Mouse (Mus musculus): ENCODE measurements at regions not wholly inside any gene's neighbourhood (a gene's known extent, or its start where the extent isn't known, plus 50 kb on each side); places are given as distances from the start of the nearest gene placed in this dataset.
A peak's percentile ranks its signal among the peaks of the same experiment; 100 is the strongest.

DNA sequence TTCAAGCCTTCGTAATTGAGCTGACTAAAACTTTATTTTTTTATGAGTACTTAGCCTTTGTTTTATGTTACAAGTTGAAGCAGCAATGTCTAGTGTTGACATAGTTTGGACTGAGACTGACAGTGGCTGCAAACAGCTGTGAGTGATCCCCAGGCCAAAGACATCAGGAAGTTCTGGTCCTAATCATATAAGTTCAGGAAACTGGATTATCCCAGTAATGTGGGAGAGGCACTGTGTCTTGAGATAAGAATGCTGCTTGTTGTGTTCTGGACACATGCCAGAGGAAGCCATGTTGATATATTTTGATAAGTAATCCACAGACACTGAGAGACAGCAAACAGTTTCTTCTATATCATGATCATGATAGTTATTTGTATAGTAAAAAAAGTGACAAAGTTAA, 153.4 kb downstream of the Lrriq3 start:
- DNase-seq (ENCODE audit: low spot score in 2 of 2): no peak

- DNase-seq (ENCODE audit: low spot score in 2 of 2): no peak
Observed at GRCm38 (mm10) chr3:155247124-155247523, 153.9 kb downstream of the Lrriq3 start.

GRCm38 (mm10) chr3:155247929-155248328, 154.7 kb downstream of the Lrriq3 start:
- DNase-seq (ENCODE audit: low spot score in 2 of 2): no peak

- no peak for DNase-seq (ENCODE audit: low spot score in 2 of 2)
Observed at GRCm38 (mm10) chr3:155250904-155251303, 157.7 kb downstream of the Lrriq3 start.

- no peak for DNase-seq (ENCODE audit: low spot score in 2 of 2)
Observed at GRCm38 (mm10) chr3:155298206-155298605, 205.0 kb downstream of the Lrriq3 start.

GRCm38 (mm10) chr3:155298724-155299123, 205.5 kb downstream of the Lrriq3 start:
- no peak for DNase-seq (ENCODE audit: low spot score in 2 of 2)

GRCm38 (mm10) chr3:155322322-155322721, 229.1 kb downstream of the Lrriq3 start:
- no peak for DNase-seq (ENCODE audit: low spot score in 2 of 2)

DNA sequence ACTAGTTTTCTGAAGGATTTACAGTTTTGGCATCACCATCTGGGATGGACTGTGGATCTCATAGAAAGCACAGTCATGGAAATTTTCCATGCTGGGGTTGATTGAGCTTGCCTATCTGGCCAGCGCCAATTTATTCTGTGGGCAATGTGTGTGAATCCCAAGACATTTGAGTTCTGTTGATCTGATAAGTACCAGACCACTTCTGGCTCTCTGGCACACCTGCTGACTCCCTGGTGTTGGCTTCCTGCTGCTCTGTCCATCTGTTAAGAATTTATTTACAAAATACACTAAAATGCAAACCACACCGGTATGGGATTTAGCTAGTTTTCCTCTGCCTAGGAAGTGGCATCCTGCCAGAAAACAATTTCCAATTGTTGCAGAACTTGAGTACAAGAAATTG, 236.5 kb downstream of the Lrriq3 start:
- DNase-seq (ENCODE audit: low spot score in 2 of 2): no peak

DNA sequence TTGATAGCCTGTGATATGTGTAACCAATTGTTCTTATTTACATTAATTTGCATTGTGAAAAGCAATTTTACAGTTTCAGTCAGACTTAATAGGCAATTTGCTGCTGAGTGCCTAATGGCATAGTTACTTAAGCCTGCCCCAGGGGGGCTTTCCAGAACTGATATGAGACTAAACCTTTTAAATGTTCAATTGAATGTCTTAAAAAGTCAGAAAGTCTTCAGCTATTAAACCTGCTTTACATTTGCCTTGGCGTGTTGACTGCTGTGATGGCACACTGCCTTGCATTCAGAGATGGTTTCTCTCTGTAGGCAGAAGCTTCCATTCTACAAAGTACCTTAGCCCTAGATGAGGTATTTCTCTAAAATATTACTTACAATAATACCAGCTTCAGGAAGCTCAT, 256.0 kb downstream of the Lrriq3 start:
- DNase-seq (ENCODE audit: low spot score in 2 of 2): no peak

- no peak for DNase-seq (ENCODE audit: low spot score in 2 of 2)
Observed at GRCm38 (mm10) chr3:155351636-155352035, 258.4 kb downstream of the Lrriq3 start.

DNA sequence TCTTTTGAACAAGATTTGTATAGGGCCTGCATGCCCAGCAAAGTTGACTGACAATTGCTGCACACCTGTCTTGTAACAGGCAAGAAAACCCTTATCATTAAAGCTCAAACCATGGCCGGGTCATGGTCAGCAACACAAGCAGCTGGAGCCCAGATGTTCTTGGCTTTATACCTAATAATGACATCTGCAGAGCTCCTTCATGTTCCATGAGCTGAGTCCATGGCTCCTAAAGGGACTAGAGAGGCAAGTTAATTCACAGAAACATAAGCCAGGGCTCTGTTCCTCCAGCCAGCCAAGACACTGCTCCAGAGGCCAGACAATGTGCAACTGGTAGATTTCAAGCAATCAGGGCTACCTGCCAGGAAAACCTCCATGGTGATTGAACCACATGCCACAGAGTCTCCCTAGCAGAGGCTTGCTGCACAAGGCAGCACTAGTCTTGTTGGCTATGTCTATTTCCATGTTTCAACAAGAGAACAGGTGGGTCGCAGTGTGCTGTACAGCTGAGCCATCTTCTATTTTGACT, 259.1 kb downstream of the Lrriq3 start:
- DNase-seq (ENCODE audit: low spot score in 2 of 2): no peak

DNA sequence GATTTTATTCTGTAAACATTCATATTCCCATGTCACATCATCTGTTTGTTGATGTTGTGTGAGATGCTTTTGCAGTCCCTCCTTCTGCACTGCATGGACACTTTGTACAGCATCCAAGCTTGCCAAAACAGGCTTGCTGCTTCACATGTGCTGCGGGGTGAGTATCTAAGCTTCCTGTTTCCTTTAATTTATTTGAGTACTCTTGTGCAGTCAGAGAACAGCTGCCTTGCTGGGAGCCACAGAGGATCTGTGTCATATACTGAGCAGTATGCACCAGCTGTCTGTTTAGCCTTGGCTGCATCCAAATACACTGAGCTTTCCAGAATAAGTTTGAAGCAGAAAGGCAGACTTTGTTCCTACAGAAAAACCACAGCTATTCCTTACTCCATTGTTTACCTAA, 267.2 kb downstream of the Lrriq3 start:
- DNase-seq (ENCODE audit: low spot score in 2 of 2): peak; percentile 21 to 32

GRCm38 (mm10) chr3:155370716-155371115, 277.5 kb downstream of the Lrriq3 start:
- DNase-seq (ENCODE audit: low spot score in 2 of 2): no peak

GRCm38 (mm10) chr3:155373591-155373990, 280.4 kb downstream of the Lrriq3 start:
- DNase-seq (ENCODE audit: low spot score in 2 of 2): no peak

GRCm38 (mm10) chr3:155381910-155382309, 288.7 kb downstream of the Lrriq3 start:
- DNase-seq (ENCODE audit: low spot score in 2 of 2): no peak

DNA sequence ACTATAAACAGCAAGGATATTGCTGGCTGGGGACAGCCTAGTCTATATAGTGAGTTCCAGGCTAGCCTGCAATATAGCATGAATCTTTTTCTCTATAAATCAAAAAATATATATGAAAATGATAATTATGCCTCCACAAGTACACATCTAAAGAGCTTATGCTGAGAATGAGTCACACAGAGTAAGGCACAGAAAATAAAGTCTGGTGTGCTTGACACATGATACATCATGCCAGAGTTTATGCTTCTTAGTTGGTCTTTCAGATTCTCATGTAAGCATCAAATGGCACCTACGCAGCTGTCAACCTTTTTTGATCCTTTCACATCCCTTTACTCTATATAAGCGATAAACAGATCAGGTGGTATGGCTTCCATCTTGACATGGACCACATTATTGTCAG, 289.6 kb downstream of the Lrriq3 start:
- DNase-seq (ENCODE audit: low spot score in 2 of 2): no peak

DNA sequence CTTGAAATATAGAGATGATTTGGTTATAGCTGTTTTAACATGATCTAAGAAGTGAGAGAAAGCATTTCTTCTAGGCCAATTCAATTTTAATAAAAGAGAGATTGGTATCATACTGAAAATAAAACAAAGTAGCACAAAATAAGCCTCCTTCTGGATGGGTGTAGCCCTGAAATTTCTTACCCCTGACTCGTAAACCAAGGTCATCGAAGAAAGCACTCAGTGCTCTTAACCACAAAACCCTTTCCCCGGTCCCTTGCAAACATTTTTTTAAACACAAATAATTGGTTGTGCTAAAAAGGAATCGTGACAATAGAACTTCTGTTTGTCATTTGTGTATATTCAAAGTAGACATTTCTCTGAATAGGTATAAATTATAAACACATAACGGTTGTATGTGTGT, 297.4 kb downstream of the Lrriq3 start:
- DNase-seq (ENCODE audit: low spot score in 2 of 2): no peak

- DNase-seq (ENCODE audit: low spot score in 2 of 2): no peak
Observed at GRCm38 (mm10) chr3:155396134-155396533, 302.9 kb downstream of the Lrriq3 start.

DNA sequence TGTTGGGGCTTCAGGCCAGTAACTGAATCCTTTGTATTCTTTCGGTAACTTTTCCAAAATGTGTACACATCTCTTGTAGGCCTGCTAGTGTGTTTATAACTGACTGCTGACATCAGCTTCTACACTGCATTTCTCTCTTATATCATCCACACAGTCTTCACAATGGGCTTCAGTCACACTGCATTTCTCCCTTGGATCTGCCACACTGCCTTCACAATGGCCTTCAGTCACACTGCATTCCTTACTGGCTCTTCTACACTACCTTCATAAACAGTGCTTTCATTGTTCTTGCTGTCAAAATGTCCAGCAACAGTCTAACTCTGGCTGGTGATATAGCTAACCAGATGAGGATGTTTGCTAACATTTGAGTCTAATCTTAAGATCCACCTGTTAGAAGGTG, 308.5 kb downstream of the Lrriq3 start:
- no peak for DNase-seq (ENCODE audit: low spot score in 2 of 2)

GRCm38 (mm10) chr3:155408907-155409306, 315.7 kb downstream of the Lrriq3 start:
- DNase-seq (ENCODE audit: low spot score in 2 of 2): no peak

- DNase-seq (ENCODE audit: low spot score in 2 of 2): no peak
Observed at GRCm38 (mm10) chr3:155409371-155409770, 316.1 kb downstream of the Lrriq3 start.

DNA sequence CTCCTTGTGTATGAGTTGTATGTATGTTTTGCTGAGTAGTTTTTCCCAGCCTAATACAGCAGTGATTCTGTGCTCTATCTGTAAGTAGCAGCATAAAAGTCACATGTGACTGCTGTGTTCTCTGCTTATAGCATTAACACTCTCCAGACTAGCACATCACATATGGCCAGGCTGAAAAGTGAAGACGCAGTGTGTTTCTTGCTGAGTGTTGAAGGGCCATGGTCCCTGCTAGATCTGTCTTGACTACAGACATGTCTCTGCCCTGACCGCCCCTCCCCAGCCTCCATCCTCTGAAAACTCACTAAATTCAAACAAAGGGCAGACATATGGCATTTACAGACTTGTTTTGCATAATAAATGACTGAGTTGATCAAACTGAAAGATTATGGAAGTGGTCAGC, 316.6 kb downstream of the Lrriq3 start:
- DNase-seq (ENCODE audit: low spot score in 2 of 2): no peak

DNA sequence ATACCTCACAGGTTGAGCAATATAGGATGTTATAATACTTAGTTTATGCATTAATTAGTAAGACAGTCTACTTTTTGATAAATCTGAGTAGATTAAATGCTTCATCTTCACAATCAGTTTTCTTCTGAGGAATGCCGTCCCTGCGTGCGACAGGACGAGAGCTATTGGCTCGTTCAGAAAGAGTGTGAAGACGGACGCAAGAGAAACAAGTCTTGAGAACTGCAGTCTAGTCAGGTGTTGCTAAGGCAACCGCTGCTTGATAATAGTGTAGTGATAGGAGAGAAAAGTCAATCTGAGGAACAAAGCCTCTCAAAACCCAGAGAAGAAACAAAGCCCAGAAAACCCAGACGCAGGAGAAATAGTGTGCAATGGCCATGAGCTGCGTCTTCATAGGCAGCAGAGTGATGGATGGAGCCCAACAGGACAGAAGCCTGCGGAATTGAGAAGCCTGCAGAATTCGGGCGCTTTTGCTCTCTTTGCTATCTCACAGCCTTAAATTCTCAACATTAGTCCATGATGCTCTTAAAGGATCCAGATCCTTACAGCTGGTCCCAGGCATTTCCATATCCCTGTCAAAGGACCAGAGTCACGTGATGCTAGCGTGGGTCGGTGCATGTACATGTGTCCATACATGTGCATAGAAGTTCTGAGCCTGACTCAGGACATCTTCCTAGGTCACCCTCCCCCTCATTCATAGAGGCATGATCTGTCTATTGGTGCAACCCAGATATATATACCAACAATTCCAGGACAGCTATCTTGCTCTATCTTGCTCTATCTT, 366.7 kb downstream of the Lrriq3 start:
- no peak for DNase-seq (ENCODE audit: low spot score in 2 of 2)

GRCm38 (mm10) chr3:155462095-155462494, 368.9 kb downstream of the Lrriq3 start:
- no peak for DNase-seq (ENCODE audit: low spot score in 2 of 2)
